Mouse (Mus musculus): ENCODE measurements around the gene Dtd1. TPM values are rescaled to one million over a fixed set of nuclear protein-coding genes. Genes with fewer than 3 reads are reported as not detected.

Dtd1 gene
- total and polyA plus RNA-seq, 3 experiments: 14.2 to 23.9 (median 15.8) TPM

DNA sequence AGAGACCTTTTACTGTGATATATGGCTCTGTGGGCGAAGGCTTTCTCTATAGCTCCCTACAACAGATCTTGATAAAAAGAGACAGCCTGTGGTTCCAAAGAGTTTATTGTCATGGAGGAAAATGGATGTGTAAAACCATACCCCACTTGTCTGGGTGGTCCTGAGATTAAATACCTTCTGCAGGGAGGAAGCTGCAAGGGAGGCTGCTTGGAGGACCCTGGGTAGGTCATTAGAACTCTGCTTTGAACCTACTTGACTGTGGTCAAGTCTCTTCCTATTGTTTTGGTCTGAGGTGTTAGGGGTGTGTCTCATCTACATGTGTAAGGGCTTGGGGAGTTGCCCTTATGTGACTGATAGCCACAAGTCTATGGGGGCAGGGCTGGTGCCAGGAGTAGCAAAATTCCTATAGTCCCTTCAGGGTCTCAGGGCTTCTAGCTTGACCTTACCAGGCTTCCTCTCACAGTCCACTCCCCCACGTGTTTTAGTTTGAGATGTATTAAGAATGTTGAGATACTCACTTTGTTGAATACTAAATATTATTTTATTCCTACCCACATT, 115.6 kb downstream of the Dtd1 start:
- Histone ChIP-seq H3K4me3 (ENCODE audit: low read depth, low read length) (no peak overlapping the region), H3K27me3 (ENCODE audit: insufficient read depth, low read length) (no peaks in the 10 kb centered on the region), H3K4me1 (ENCODE audit: insufficient read depth, low read depth, low read length) (no peaks in the 10 kb centered on the region), H3K9me3 (replicated peaks) (no peaks in the 10 kb centered on the region), H3K36me3 (replicated peaks) (peaks cover 11% of the 10 kb centered on the region)
- ATAC-seq (ENCODE audit: extremely low read depth, insufficient number of reproducible peaks, low FRiP score, poor library complexity, severe bottlenecking): no peak
- no peak for TF ChIP-seq GATA1 (IDR thresholded peaks at IDR 0.05; ENCODE audit: borderline replicate concordance, low read length)
- TF ChIP-seq POLR2AphosphoS5 (IDR thresholded peaks at IDR 0.05; ENCODE audit: insufficient replicate concordance, low read depth, low read length): no peak
- TF ChIP-seq GATA2 (IDR thresholded peaks at IDR 0.05; ENCODE audit: borderline replicate concordance, low read depth, low read length): no peak
- no peak for TF ChIP-seq CTCF (IDR thresholded peaks at IDR 0.05; ENCODE audit: low read depth, low read length)
- no peak for TF ChIP-seq TAL1 (conservative IDR thresholded peaks at IDR 0.05; ENCODE audit: low read depth, low read length)
- no peak for DNase-seq (ENCODE audit: low spot score)

- DNase-seq (ENCODE audit: low spot score): no peak
- no peak for TF ChIP-seq CTCF (IDR thresholded peaks at IDR 0.05; ENCODE audit: low read depth, low read length)
- no peak for TF ChIP-seq TAL1 (conservative IDR thresholded peaks at IDR 0.05; ENCODE audit: low read depth, low read length)
- no peak for TF ChIP-seq GATA1 (IDR thresholded peaks at IDR 0.05; ENCODE audit: borderline replicate concordance, low read length)
Observed at GRCm38 (mm10) chr2:144716248-144716647, 116.6 kb downstream of the Dtd1 start.

GRCm38 (mm10) chr2:144718273-144718672, 118.6 kb downstream of the Dtd1 start:
- TF ChIP-seq POLR2AphosphoS5 (IDR thresholded peaks at IDR 0.05; ENCODE audit: insufficient replicate concordance, low read depth, low read length): no peak
- TF ChIP-seq GATA2 (IDR thresholded peaks at IDR 0.05; ENCODE audit: borderline replicate concordance, low read depth, low read length): no peak
- no peak for TF ChIP-seq TAL1 (conservative IDR thresholded peaks at IDR 0.05; ENCODE audit: low read depth, low read length)
- no peak for TF ChIP-seq GATA1 (IDR thresholded peaks at IDR 0.05; ENCODE audit: borderline replicate concordance, low read length)
- no peak for TF ChIP-seq CTCF (IDR thresholded peaks at IDR 0.05; ENCODE audit: low read depth, low read length)
- ATAC-seq (ENCODE audit: extremely low read depth, insufficient number of reproducible peaks, low FRiP score, poor library complexity, severe bottlenecking) (no peak), DNase-seq (ENCODE audit: low spot score) (no peak)

More at GRCm38 (mm10) chr2:144716248-144716647, 116.6 kb downstream of the Dtd1 start:
- Histone ChIP-seq H3K27me3 (ENCODE audit: insufficient read depth, low read length) (no peaks in the 10 kb centered on the region), H3K4me1 (ENCODE audit: insufficient read depth, low read depth, low read length) (no peaks in the 10 kb centered on the region), H3K4me3 (ENCODE audit: low read depth, low read length) (no peak overlapping the region), H3K36me3 (replicated peaks) (peaks cover 11% of the 10 kb centered on the region), H3K9me3 (replicated peaks) (no peaks in the 10 kb centered on the region)
- no peak for ATAC-seq (ENCODE audit: extremely low read depth, insufficient number of reproducible peaks, low FRiP score, poor library complexity, severe bottlenecking)

GRCm38 (mm10) chr2:144719294-144719693, 119.6 kb downstream of the Dtd1 start:
- DNase-seq (ENCODE audit: low spot score): no peak
- peaks cover 13% of the 10 kb centered on the region for H3K36me3 ChIP-seq (replicated peaks)
- H3K9me3 ChIP-seq (replicated peaks): no peaks in the 10 kb centered on the region
- no peaks in the 10 kb centered on the region for H3K27me3 ChIP-seq (ENCODE audit: insufficient read depth, low read length)
- no peak for ATAC-seq (ENCODE audit: extremely low read depth, insufficient number of reproducible peaks, low FRiP score, poor library complexity, severe bottlenecking)
- no peaks in the 10 kb centered on the region for H3K4me1 ChIP-seq (ENCODE audit: insufficient read depth, low read depth, low read length)
- no peak overlapping the region for H3K4me3 ChIP-seq (ENCODE audit: low read depth, low read length)
- TF ChIP-seq TAL1 (conservative IDR thresholded peaks at IDR 0.05; ENCODE audit: low read depth, low read length) (no peak), GATA1 (IDR thresholded peaks at IDR 0.05; ENCODE audit: borderline replicate concordance, low read length) (no peak), POLR2AphosphoS5 (IDR thresholded peaks at IDR 0.05; ENCODE audit: insufficient replicate concordance, low read depth, low read length) (no peak), GATA2 (IDR thresholded peaks at IDR 0.05; ENCODE audit: borderline replicate concordance, low read depth, low read length) (no peak), CTCF (IDR thresholded peaks at IDR 0.05; ENCODE audit: low read depth, low read length) (no peak)

More at GRCm38 (mm10) chr2:144718273-144718672, 118.6 kb downstream of the Dtd1 start:
- H3K9me3 ChIP-seq (replicated peaks): no peaks in the 10 kb centered on the region
- no peak overlapping the region for H3K4me3 ChIP-seq (ENCODE audit: low read depth, low read length)
- no peaks in the 10 kb centered on the region for H3K4me1 ChIP-seq (ENCODE audit: insufficient read depth, low read depth, low read length)
- no peaks in the 10 kb centered on the region for H3K27me3 ChIP-seq (ENCODE audit: insufficient read depth, low read length)
- peaks cover 11% of the 10 kb centered on the region for H3K36me3 ChIP-seq (replicated peaks)

GRCm38 (mm10) chr2:144719718-144720117, 120.0 kb downstream of the Dtd1 start:
- Histone ChIP-seq H3K9me3 (replicated peaks) (no peaks in the 10 kb centered on the region), H3K36me3 (replicated peaks) (peaks cover 13% of the 10 kb centered on the region), H3K27me3 (ENCODE audit: insufficient read depth, low read length) (no peaks in the 10 kb centered on the region), H3K4me1 (ENCODE audit: insufficient read depth, low read depth, low read length) (no peaks in the 10 kb centered on the region), H3K4me3 (ENCODE audit: low read depth, low read length) (no peak overlapping the region)
- DNase-seq (ENCODE audit: low spot score): no peak
- no peak for TF ChIP-seq GATA1 (IDR thresholded peaks at IDR 0.05; ENCODE audit: borderline replicate concordance, low read length)
- no peak for TF ChIP-seq TAL1 (conservative IDR thresholded peaks at IDR 0.05; ENCODE audit: low read depth, low read length)
- TF ChIP-seq POLR2AphosphoS5 (IDR thresholded peaks at IDR 0.05; ENCODE audit: insufficient replicate concordance, low read depth, low read length): no peak
- TF ChIP-seq CTCF (IDR thresholded peaks at IDR 0.05; ENCODE audit: low read depth, low read length): no peak
- TF ChIP-seq GATA2 (IDR thresholded peaks at IDR 0.05; ENCODE audit: borderline replicate concordance, low read depth, low read length): no peak
- ATAC-seq (ENCODE audit: extremely low read depth, insufficient number of reproducible peaks, low FRiP score, poor library complexity, severe bottlenecking): no peak

DNA sequence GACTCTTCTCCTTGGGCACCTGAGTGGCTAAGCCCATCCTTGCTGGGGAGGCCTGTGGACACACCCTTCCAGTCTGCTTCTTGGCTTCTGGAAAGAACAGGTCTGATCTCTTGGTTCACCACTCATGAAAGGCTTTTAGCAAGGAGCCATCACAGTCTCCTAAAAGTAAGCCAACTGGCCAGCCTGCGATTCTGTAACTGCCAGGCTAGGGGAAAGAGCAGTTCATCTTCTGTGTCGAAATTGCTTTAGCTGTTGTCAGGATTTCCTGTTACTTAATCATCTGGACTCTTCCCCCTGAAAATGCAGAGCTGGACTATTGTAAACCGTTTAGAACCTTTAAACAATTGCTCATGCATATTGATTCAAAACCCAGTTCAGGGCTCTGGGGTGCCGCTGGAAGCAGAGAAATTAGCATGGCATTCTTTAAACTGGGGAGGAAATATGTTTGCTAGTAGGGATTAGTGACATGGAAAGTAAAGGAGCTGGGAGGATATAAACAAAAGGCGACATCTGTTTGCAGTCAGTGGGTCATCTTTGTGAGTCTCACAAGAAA, 120.8 kb downstream of the Dtd1 start:
- H3K27me3 ChIP-seq (ENCODE audit: insufficient read depth, low read length): no peaks in the 10 kb centered on the region
- DNase-seq (ENCODE audit: low spot score): no peak
- no peak overlapping the region for H3K4me3 ChIP-seq (ENCODE audit: low read depth, low read length)
- peaks cover 13% of the 10 kb centered on the region for H3K36me3 ChIP-seq (replicated peaks)
- H3K4me1 ChIP-seq (ENCODE audit: insufficient read depth, low read depth, low read length): no peaks in the 10 kb centered on the region
- H3K9me3 ChIP-seq (replicated peaks): no peaks in the 10 kb centered on the region
- no peak for TF ChIP-seq TAL1 (conservative IDR thresholded peaks at IDR 0.05; ENCODE audit: low read depth, low read length)
- no peak for TF ChIP-seq POLR2AphosphoS5 (IDR thresholded peaks at IDR 0.05; ENCODE audit: insufficient replicate concordance, low read depth, low read length)
- no peak for TF ChIP-seq GATA1 (IDR thresholded peaks at IDR 0.05; ENCODE audit: borderline replicate concordance, low read length)
- TF ChIP-seq CTCF (IDR thresholded peaks at IDR 0.05; ENCODE audit: low read depth, low read length): no peak
- no peak for TF ChIP-seq GATA2 (IDR thresholded peaks at IDR 0.05; ENCODE audit: borderline replicate concordance, low read depth, low read length)
- no peak for ATAC-seq (ENCODE audit: extremely low read depth, insufficient number of reproducible peaks, low FRiP score, poor library complexity, severe bottlenecking)

Measured in G1E (cell line).